ENCODE assay signal across 9 mouse cellular contexts in the genomic region with DNA sequence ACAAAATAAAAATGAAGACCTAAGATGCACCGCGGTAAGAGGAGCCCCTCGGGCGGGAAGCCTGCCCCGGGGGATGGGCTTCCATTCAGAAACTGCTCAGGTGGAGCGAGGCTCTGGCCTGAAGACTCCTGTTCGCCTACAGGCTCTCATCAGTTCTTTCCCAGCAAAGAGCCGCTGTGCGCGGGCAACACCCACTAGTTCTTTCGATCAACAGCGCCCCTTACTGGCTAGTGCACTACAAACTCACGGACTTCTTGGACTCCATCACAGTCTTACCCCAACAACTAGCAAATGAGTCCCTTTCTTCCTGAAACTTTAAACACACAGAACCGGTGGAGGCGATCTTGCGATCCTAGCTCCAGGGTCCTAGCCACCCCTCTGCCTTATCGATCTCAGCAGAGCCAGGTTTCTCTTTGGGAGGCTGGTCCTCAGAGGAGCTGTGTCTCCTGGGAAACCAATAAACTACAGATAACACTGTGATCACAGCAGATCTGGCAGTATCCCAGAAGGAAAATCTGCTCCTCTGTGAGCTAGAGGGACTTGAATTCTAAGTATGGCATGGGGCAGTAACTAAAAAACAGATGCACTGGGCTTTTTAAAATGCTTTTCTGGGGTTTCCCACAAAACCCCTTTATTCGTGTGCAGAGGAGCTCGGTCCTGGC. TPM values are rescaled to one million over a fixed set of nuclear protein-coding genes. Genes with fewer than 3 reads are reported as not detected.
DNase-seq lines count a peak whose midpoint lies in the region; ATAC-seq lines count a peak whose summit lies in the region.
"Had no signal": no experiment of that assay in that cellular context is flagged by ENCODE, and none has a peak within 500 bp of the region (broad histone marks: within the 10 kb centered on the region; RNA-seq: fewer than 3 reads in every experiment).

No protein-coding gene starts in this region.

- peak; percentile 68 for ATAC-seq in forebrain, embryonic 16.5 days
- no peak for ATAC-seq in lung, embryonic 15.5 days (ENCODE audit: borderline replicate concordance, extremely low read depth, low FRiP score, low TSS enrichment)

- no peaks in the 10 kb centered on the region for H3K9me3 ChIP-seq in forebrain, embryonic 16.5 days (ENCODE audit: control insufficient read depth, low read length)
- H3K9me3 ChIP-seq in lung, embryonic 15.5 days = no peaks in the 10 kb centered on the region

- no peak overlapping the region for H3K4me3 ChIP-seq in forebrain, embryonic 16.5 days (replicated peaks; ENCODE audit: low read length)
- no peak overlapping the region for H3K4me3 ChIP-seq in lung, embryonic 15.5 days

- 4% methylated on average over 19 of the region's 19 CpGs for WGBS in forebrain, embryonic 16.5 days
- WGBS in lung, embryonic 15.5 days = 6% methylated on average over 19 of the region's 19 CpGs

- H3K27me3 ChIP-seq in forebrain, embryonic 16.5 days (replicated peaks; ENCODE audit: control insufficient read depth, insufficient read depth, low read length) = peaks cover 21% of the 10 kb centered on the region
- H3K27me3 ChIP-seq in lung, embryonic 15.5 days = peaks cover 16% of the 10 kb centered on the region; the same call in 1 of the 2 replicates

- H3K9ac ChIP-seq in forebrain, embryonic 16.5 days (replicated peaks; ENCODE audit: low read depth, low read length) = no peak overlapping the region
- no peak overlapping the region for H3K9ac ChIP-seq in lung, embryonic 15.5 days

- peak overlapping the region; percentile 37 for H3K4me2 ChIP-seq in forebrain, embryonic 16.5 days (ENCODE audit: low read length)
- peak overlapping the region; percentile 37; the same call in 1 of the 2 replicates for H3K4me2 ChIP-seq in lung, embryonic 15.5 days

- H3K36me3 ChIP-seq in forebrain, embryonic 16.5 days (ENCODE audit: control insufficient read depth, insufficient read depth) = no peaks in the 10 kb centered on the region
- H3K36me3 ChIP-seq in lung, embryonic 15.5 days = no peaks in the 10 kb centered on the region

- peaks cover 9% of the 10 kb centered on the region for H3K4me1 ChIP-seq in forebrain, embryonic 16.5 days (replicated peaks; ENCODE audit: control insufficient read depth, insufficient read depth, low read length)
- H3K4me1 ChIP-seq in lung, embryonic 15.5 days = no peaks in the 10 kb centered on the region; the same call in 1 of the 2 replicates

- no peak overlapping the region for H3K27ac ChIP-seq in forebrain, embryonic 16.5 days (ENCODE audit: low read length)
- no peak overlapping the region for H3K27ac ChIP-seq in lung, embryonic 15.5 days
- H3K27ac ChIP-seq: macrophage had no signal

- intact Hi-C loops in heart, postnatal 36 days (cut with DNase I) = loop anchor here (2.0 kb wide), 2 partner anchors 153 to 233 kb away; no protein-coding TSS in a partner anchor

- peak; percentile 72 for DNase-seq in MEL-GATA-1-ER (ENCODE audit: extremely low read depth, low read depth)
- DNase-seq in cerebellum, adult 18-20 months = peak; percentile 75 to 78
- peak; percentile 56 to 75 for DNase-seq in heart, postnatal 36 days
- peak; percentile 70 to 84 for DNase-seq in layer of hippocampus, adult 8-10 months (ENCODE audit: low spot score in 2 of 2)
- DNase-seq in ovary, postnatal 14 days (ENCODE audit: low spot score) = peak; percentile 64
- DNase-seq in thymus, postnatal 10 days (ENCODE audit: low spot score in 2 of 2) = peak; percentile 10 to 49

RNA-seq across cellular contexts. Expression of gene Olig1, which starts 44.7 kb away (rescaled TPM):
- polyA plus RNA-seq in forebrain, embryonic 16.5 days (2015; fragmentation: Nextera tagmentation; extraction: Ambion mirVana) = 32.3 and 39.7 TPM in 2 replicates
- not detected for total RNA-seq in heart, postnatal 36 days (2021)
- 100 to 1,000 TPM in 1 of 4 experiments, 10 to 100 TPM in 3; 86.9 to 110 (median 89.6) TPM for total RNA-seq in layer of hippocampus, adult 8-10 months (2022)
- 0.08 and 0.09 TPM in 2 replicates for polyA plus RNA-seq in lung, embryonic 15.5 days (2015; fragmentation: Nextera tagmentation; extraction: Ambion mirVana)
- polyA plus RNA-seq: macrophage had no signal

RNA-seq across cellular contexts. Expression of gene Ifnar2, which starts 58.3 kb away (rescaled TPM):
- 44.2 and 50.3 TPM in 2 replicates for polyA plus RNA-seq in forebrain, embryonic 16.5 days (2015; fragmentation: Nextera tagmentation; extraction: Ambion mirVana)
- total RNA-seq in heart, postnatal 36 days (2021) = 10 to 100 TPM; 39.7 to 40.4 TPM
- total RNA-seq in layer of hippocampus, adult 8-10 months (2022) = 10 to 100 TPM; 21.3 to 48.8 (median 34.5) TPM
- 61.9 and 70.3 TPM in 2 replicates for polyA plus RNA-seq in lung, embryonic 15.5 days (2015; fragmentation: Nextera tagmentation; extraction: Ambion mirVana)

Comparison
In these comparisons a context has a peak if more than half of its experiments do, and no peak if none do; other contexts are left out.
1. RNA of gene Olig1, which starts 44.7 kb away (total RNA-seq): 86.9 to 110 TPM in layer of hippocampus, adult 8-10 months; not detected in heart, postnatal 36 days; every median in the first group is over 10 times any median in the second.
2. Peak in every context shown above with its lines, with median percentiles within 50 percentile points of each other: DNase-seq.